Mouse (Mus musculus) right cerebral cortex, postnatal 14 days (tissue): ENCODE measurements around the gene Pinlyp.

Source experiments
- DNase-seq: peaks from one replicate; pipeline ENCODE4 v3.0.0; 2022

The Pinlyp gene

GRCm38 (mm10) chr7:24561450-24561849 lies 15.5 kb upstream of the Pinlyp start:
- DNase-seq, result no peak

GRCm38 (mm10) chr7:24555786-24556185 lies 9.9 kb upstream of the Pinlyp start:
- no peak for DNase-seq

GRCm38 (mm10) chr7:24551985-24552759 lies 6.3 kb upstream of the Pinlyp start:
- DNase-seq, result no peak

- DNase-seq, result no peak
Measured at GRCm38 (mm10) chr7:24547534-24548036, 1.7 kb upstream of the Pinlyp start.

- DNase-seq, result peak; percentile 99
Measured at GRCm38 (mm10) chr7:24546634-24547389, 894 bp upstream of the Pinlyp start.

- DNase-seq, result no peak
Measured at GRCm38 (mm10) chr7:24544506-24544905, 1.4 kb downstream of the Pinlyp start.

GRCm38 (mm10) chr7:24539686-24540085 lies 6.2 kb downstream of the Pinlyp start:
- DNase-seq, result no peak

GRCm38 (mm10) chr7:24538701-24539100 lies 7.2 kb downstream of the Pinlyp start:
- no peak for DNase-seq

GRCm38 (mm10) chr7:24538154-24538553 lies 7.8 kb downstream of the Pinlyp start:
- peak; percentile 41 for DNase-seq

GRCm38 (mm10) chr7:24537591-24537990 lies 8.3 kb downstream of the Pinlyp start:
- no peak for DNase-seq

- DNase-seq, result no peak
Measured at GRCm38 (mm10) chr7:24537081-24537480, 8.8 kb downstream of the Pinlyp start.

- peak; percentile 30 for DNase-seq
Measured at GRCm38 (mm10) chr7:24534301-24534700, 11.6 kb downstream of the Pinlyp start.

GRCm38 (mm10) chr7:24533806-24534205 lies 12.1 kb downstream of the Pinlyp start:
- peak; percentile 23 for DNase-seq

GRCm38 (mm10) chr7:24533031-24533571 lies 12.8 kb downstream of the Pinlyp start:
- no peak for DNase-seq

GRCm38 (mm10) chr7:24531211-24531971 lies 14.5 kb downstream of the Pinlyp start:
- DNase-seq, result peak; percentile 76

GRCm38 (mm10) chr7:24530062-24530931 lies 15.6 kb downstream of the Pinlyp start, which contains the start of gene Irgq:
Irgq (plus strand) TSS chr7:24530689.
- DNase-seq, result peak; percentile 98

- DNase-seq, result no peak
Measured at GRCm38 (mm10) chr7:24529580-24529979, 16.3 kb downstream of the Pinlyp start.

- DNase-seq, result no peak
Measured at GRCm38 (mm10) chr7:24528861-24529260, 17.1 kb downstream of the Pinlyp start.

GRCm38 (mm10) chr7:24525686-24526420 lies 20.1 kb downstream of the Pinlyp start:
- DNase-seq, result no peak

GRCm38 (mm10) chr7:24524978-24525377 lies 20.9 kb downstream of the Pinlyp start:
- DNase-seq, result no peak

- DNase-seq, result no peak
Measured at GRCm38 (mm10) chr7:24523723-24524122, 22.2 kb downstream of the Pinlyp start.
